8 mouse cellular contexts compared by ENCODE assay signal in genomic region chr1:38358797-38359349, GRCm38 (mm10).
DNase-seq lines count a peak whose midpoint lies in the region; ATAC-seq and TF ChIP-seq lines count a peak whose summit lies in the region.

No protein-coding gene starts in this region.

- H3K36me3 ChIP-seq in kidney, postnatal 0 days (ENCODE audit: insufficient read depth, low read length): no peaks in the 10 kb centered on the region
- no peaks in the 10 kb centered on the region for H3K36me3 ChIP-seq in embryonic facial prominence, embryonic 10.5 days (replicated peaks)
- H3K36me3 ChIP-seq in heart, embryonic 15.5 days: no peaks in the 10 kb centered on the region
- no peaks in the 10 kb centered on the region for H3K36me3 ChIP-seq in liver, embryonic 12.5 days

- intact Hi-C loops in left cerebral cortex, postnatal 25 days (cut with DNase I): loop anchor here (2.0 kb wide), 1 partner anchor 70 kb away; no protein-coding TSS in a partner anchor

- H3K4me3 ChIP-seq in kidney, postnatal 0 days (replicated peaks; ENCODE audit: low read depth, low read length): no peak overlapping the region
- no peak overlapping the region for H3K4me3 ChIP-seq in embryonic facial prominence, embryonic 10.5 days
- no peak overlapping the region for H3K4me3 ChIP-seq in heart, embryonic 15.5 days
- no peak overlapping the region for H3K4me3 ChIP-seq in liver, embryonic 12.5 days

- no peaks in the 10 kb centered on the region; the same call in 1 of the 2 replicates for H3K4me1 ChIP-seq in kidney, postnatal 0 days (replicated peaks; ENCODE audit: insufficient read depth, low read length)
- peaks cover 28% of the 10 kb centered on the region for H3K4me1 ChIP-seq in embryonic facial prominence, embryonic 10.5 days
- peaks cover 6% of the 10 kb centered on the region for H3K4me1 ChIP-seq in heart, embryonic 15.5 days (replicated peaks)
- no peaks in the 10 kb centered on the region for H3K4me1 ChIP-seq in liver, embryonic 12.5 days

- H3K9ac ChIP-seq in kidney, postnatal 0 days (ENCODE audit: low read depth, low read length): no peak overlapping the region
- no peak overlapping the region for H3K9ac ChIP-seq in heart, embryonic 15.5 days
- H3K9ac ChIP-seq in liver, embryonic 12.5 days: no peak overlapping the region

- no peak for TF ChIP-seq CTCF in kidney, postnatal 0 days (IDR thresholded peaks at IDR 0.05; ENCODE audit: low read depth)

- ATAC-seq in kidney, postnatal 0 days (replicated peaks; ENCODE audit: low FRiP score, low read depth): peak; percentile 33; the same call in 1 of the 2 replicates
- no peak for ATAC-seq in heart, embryonic 15.5 days (replicated peaks; ENCODE audit: insufficient number of reproducible peaks, insufficient read depth, low FRiP score, low read depth)
- no peak for ATAC-seq in granulocyte monocyte progenitor cell, adult 5-6 weeks (replicated peaks; ENCODE audit: poor library complexity, severe bottlenecking)
- ATAC-seq in liver, embryonic 12.5 days: no peak

- no peaks in the 10 kb centered on the region for H3K27me3 ChIP-seq in kidney, postnatal 0 days (ENCODE audit: insufficient read depth, low read length)
- no peaks in the 10 kb centered on the region for H3K27me3 ChIP-seq in embryonic facial prominence, embryonic 10.5 days (replicated peaks; ENCODE audit: low read depth, poor library complexity, severe bottlenecking)
- no peaks in the 10 kb centered on the region for H3K27me3 ChIP-seq in heart, embryonic 15.5 days
- no peaks in the 10 kb centered on the region for H3K27me3 ChIP-seq in liver, embryonic 12.5 days (replicated peaks)

- no peak overlapping the region for H3K4me2 ChIP-seq in kidney, postnatal 0 days (ENCODE audit: low read length)
- H3K4me2 ChIP-seq in heart, embryonic 15.5 days: no peak overlapping the region
- no peak overlapping the region for H3K4me2 ChIP-seq in liver, embryonic 12.5 days

- 58% methylated on average over 26 of the region's 26 CpGs for WGBS in kidney, postnatal 0 days
- 93% methylated on average over 26 of the region's 26 CpGs for WGBS in embryonic facial prominence, embryonic 10.5 days
- 79% methylated on average over 26 of the region's 26 CpGs for WGBS in heart, embryonic 15.5 days
- 83% methylated on average over 26 of the region's 26 CpGs for WGBS in liver, embryonic 12.5 days (ENCODE audit: insufficient replicate concordance)

- DNase-seq in kidney, postnatal 0 days (ENCODE audit: low spot score): no peak
- no peak for DNase-seq in kidney, postnatal 36 days
- DNase-seq in embryonic facial prominence, embryonic 10.5 days (ENCODE audit: low spot score): no peak
- DNase-seq in left cerebral cortex, postnatal 25 days (ENCODE audit: low spot score in 2 of 2): peak; percentile 44 to 84
- no peak for DNase-seq in adrenal gland, postnatal 14 days

- no peak overlapping the region for H3K27ac ChIP-seq in kidney, postnatal 0 days
- peak overlapping the region; percentile 26; the same call in 1 of the 2 replicates for H3K27ac ChIP-seq in embryonic facial prominence, embryonic 10.5 days (replicated peaks)
- peak overlapping the region; percentile 40; the same call in 1 of the 2 replicates for H3K27ac ChIP-seq in heart, embryonic 15.5 days
- no peak overlapping the region for H3K27ac ChIP-seq in liver, embryonic 12.5 days

- H3K9me3 ChIP-seq in kidney, postnatal 0 days (replicated peaks; ENCODE audit: low read length): no peaks in the 10 kb centered on the region
- H3K9me3 ChIP-seq in embryonic facial prominence, embryonic 10.5 days: no peaks in the 10 kb centered on the region
- no peaks in the 10 kb centered on the region for H3K9me3 ChIP-seq in heart, embryonic 15.5 days (replicated peaks)
- no peaks in the 10 kb centered on the region for H3K9me3 ChIP-seq in liver, embryonic 12.5 days (replicated peaks)

Comparison
In these comparisons a context has a peak if more than half of its experiments do, and no peak if none do; other contexts are left out.
1. DNase-seq: peak in left cerebral cortex, postnatal 25 days (2 of 2); none in kidney, postnatal 0 days (single experiment), kidney, postnatal 36 days (0 of 2), embryonic facial prominence, embryonic 10.5 days (single experiment) and adrenal gland, postnatal 14 days (single experiment).
2. H3K27ac ChIP-seq: peak in embryonic facial prominence, embryonic 10.5 days (single experiment) and heart, embryonic 15.5 days (single experiment); none in kidney, postnatal 0 days (single experiment) and liver, embryonic 12.5 days (single experiment).